Mouse (Mus musculus): ENCODE measurements around the gene Nrg3. TPM values are rescaled to one million over a fixed set of nuclear protein-coding genes. Genes with fewer than 3 reads are reported as not detected.
"Not testable (repeated sequence)": the region's sequence is repeated elsewhere in the genome, so short reads cannot be mapped to it uniquely, and the experiment has no call there.

The Nrg3 gene
- polyA plus RNA-seq, 1 experiment from 2014 or later, result not detected

DNA sequence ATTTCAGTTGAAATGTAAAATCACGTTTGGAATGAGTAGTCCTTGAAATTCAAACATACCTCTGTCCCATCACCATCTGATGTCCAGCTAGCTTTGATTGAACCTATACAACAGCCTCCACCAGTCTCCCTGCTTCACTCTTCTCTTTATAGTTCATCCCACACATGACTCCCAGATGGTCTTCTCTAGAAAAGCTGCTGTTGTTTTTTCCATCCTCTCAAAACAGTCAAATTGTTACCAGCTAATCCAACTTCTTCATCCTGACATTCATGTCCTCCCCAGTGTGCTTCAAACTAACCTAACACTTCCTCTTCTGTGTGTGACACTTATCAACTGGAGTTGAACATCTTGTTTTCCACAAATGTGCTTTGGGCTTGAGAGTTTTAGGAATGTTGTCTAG, 317.4 kb downstream of the Nrg3 start:
- ATAC-seq (ENCODE audit: insufficient number of reproducible peaks, low FRiP score, low TSS enrichment, low read depth) (no peak), DNase-seq (ENCODE audit: low spot score) (no peak)
- Histone ChIP-seq H3K4me3 (ENCODE audit: low read depth, low read length) (no peak overlapping the region), H3K4me2 (ENCODE audit: low read depth, severe bottlenecking) (no peak overlapping the region), H3K9ac (ENCODE audit: low read length) (no peak overlapping the region), H3K9me3 (ENCODE audit: control insufficient read depth, low read length) (no peaks in the 10 kb centered on the region), H3K27me3 (ENCODE audit: control insufficient read depth, insufficient read depth, low read length) (no peaks in the 10 kb centered on the region), H3K4me1 (ENCODE audit: control insufficient read depth, insufficient read depth, low read length) (no peaks in the 10 kb centered on the region), H3K27ac (replicated peaks; ENCODE audit: low read depth, low read length) (no peak overlapping the region), H3K36me3 (ENCODE audit: control insufficient read depth, insufficient read depth, low read length) (no peaks in the 10 kb centered on the region)
- WGBS, result 29% methylated on average over 1 of the region's 1 CpGs

GRCm38 (mm10) chr14:39129766-39130165, 343.1 kb downstream of the Nrg3 start:
- WGBS, result 87% methylated on average over 2 of the region's 2 CpGs
- H3K4me2 ChIP-seq (ENCODE audit: low read depth, severe bottlenecking), result no peak overlapping the region
- no peak overlapping the region for H3K9ac ChIP-seq (ENCODE audit: low read length)
- H3K36me3 ChIP-seq (ENCODE audit: control insufficient read depth, insufficient read depth, low read length), result no peaks in the 10 kb centered on the region
- no peak overlapping the region for H3K27ac ChIP-seq (replicated peaks; ENCODE audit: low read depth, low read length)
- H3K4me1 ChIP-seq (ENCODE audit: control insufficient read depth, insufficient read depth, low read length), result no peaks in the 10 kb centered on the region
- ATAC-seq (ENCODE audit: insufficient number of reproducible peaks, low FRiP score, low TSS enrichment, low read depth) (no peak), DNase-seq (ENCODE audit: low spot score) (no peak)
- no peak overlapping the region for H3K4me3 ChIP-seq (ENCODE audit: low read depth, low read length)
- no peaks in the 10 kb centered on the region for H3K9me3 ChIP-seq (ENCODE audit: control insufficient read depth, low read length)
- no peaks in the 10 kb centered on the region for H3K27me3 ChIP-seq (ENCODE audit: control insufficient read depth, insufficient read depth, low read length)

DNA sequence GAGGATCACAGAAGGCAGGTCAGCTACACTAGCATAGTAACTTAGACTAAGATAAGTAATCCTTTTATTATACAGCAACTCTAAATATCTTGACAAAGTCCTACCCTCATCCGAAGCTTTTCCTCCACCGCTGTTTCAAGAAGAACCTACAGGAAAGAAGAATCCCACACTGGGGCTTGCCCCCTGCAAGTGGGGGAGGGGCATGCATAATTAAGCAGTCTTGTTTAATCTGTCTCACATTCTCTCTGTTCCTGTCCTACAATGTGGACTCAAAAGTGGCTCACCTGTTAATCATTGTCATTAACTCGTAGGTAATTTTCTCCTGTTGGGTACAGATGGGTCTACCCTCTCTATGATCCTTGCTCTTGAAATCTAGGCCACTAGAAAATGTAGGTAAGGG, 354.9 kb downstream of the Nrg3 start:
- no peak overlapping the region for H3K4me3 ChIP-seq (ENCODE audit: low read depth, low read length)

DNA sequence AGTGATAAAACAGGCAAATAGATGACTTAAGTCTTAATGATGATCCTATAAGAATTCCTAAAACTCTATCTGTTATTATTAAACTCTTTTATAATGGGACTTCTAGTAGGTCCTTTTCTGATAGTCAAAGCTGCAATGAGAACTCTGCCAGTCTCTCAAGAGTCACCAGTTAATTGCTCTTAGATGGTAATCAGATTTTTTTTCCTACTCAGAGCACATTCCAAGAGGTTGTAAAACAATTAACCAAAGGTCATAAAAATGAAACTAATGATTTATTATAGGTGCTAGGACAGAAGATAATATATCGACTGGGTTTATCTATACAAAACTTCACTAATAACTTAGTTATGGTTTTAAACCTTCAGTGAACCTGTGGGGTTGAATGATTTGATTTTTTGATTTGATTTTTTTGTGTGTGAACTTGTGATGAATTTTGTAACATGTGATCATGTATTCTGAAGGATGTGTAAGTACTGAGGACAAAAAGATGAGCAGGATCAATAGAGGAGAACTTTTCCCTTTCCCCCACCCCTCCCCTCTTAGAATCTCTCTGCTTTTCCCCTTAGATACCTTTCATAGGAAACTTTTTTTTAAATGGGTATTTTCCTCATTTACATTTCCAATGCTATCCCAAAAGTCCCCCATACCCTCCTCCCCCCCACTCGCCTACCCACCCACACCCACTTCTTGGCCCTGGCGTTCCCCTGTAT, 356.2 kb downstream of the Nrg3 start:
- H3K27me3 ChIP-seq (ENCODE audit: control insufficient read depth, insufficient read depth, low read length); H3K4me2 ChIP-seq (ENCODE audit: low read depth, severe bottlenecking); H3K9ac ChIP-seq (ENCODE audit: low read length); H3K4me1 ChIP-seq (ENCODE audit: control insufficient read depth, insufficient read depth, low read length); H3K4me3 ChIP-seq (ENCODE audit: low read depth, low read length); DNase-seq (ENCODE audit: low spot score); ATAC-seq (ENCODE audit: insufficient number of reproducible peaks, low FRiP score, low TSS enrichment, low read depth); H3K9me3 ChIP-seq (ENCODE audit: control insufficient read depth, low read length); H3K27ac ChIP-seq (replicated peaks; ENCODE audit: low read depth, low read length); H3K36me3 ChIP-seq (ENCODE audit: control insufficient read depth, insufficient read depth, low read length): not testable (repeated sequence)
- WGBS, result 63% methylated on average over 3 of the region's 3 CpGs

More for the DNA sequence above, 354.9 kb downstream of the Nrg3 start:
- Histone ChIP-seq H3K4me1 (ENCODE audit: control insufficient read depth, insufficient read depth, low read length) (no peaks in the 10 kb centered on the region), H3K27ac (replicated peaks; ENCODE audit: low read depth, low read length) (no peak overlapping the region), H3K9ac (ENCODE audit: low read length) (no peak overlapping the region), H3K36me3 (ENCODE audit: control insufficient read depth, insufficient read depth, low read length) (no peaks in the 10 kb centered on the region), H3K4me2 (ENCODE audit: low read depth, severe bottlenecking) (no peak overlapping the region), H3K27me3 (ENCODE audit: control insufficient read depth, insufficient read depth, low read length) (no peaks in the 10 kb centered on the region), H3K9me3 (ENCODE audit: control insufficient read depth, low read length) (no peaks in the 10 kb centered on the region)
- ATAC-seq (ENCODE audit: insufficient number of reproducible peaks, low FRiP score, low TSS enrichment, low read depth) (no peak), DNase-seq (ENCODE audit: low spot score) (no peak)
- 45% methylated on average over 3 of the region's 3 CpGs for WGBS

GRCm38 (mm10) chr14:39109566-39109965, 363.3 kb downstream of the Nrg3 start:
- Histone ChIP-seq H3K4me3 (ENCODE audit: low read depth, low read length) (no peak overlapping the region), H3K4me2 (ENCODE audit: low read depth, severe bottlenecking) (no peak overlapping the region), H3K9ac (ENCODE audit: low read length) (no peak overlapping the region), H3K36me3 (ENCODE audit: control insufficient read depth, insufficient read depth, low read length) (no peaks in the 10 kb centered on the region), H3K27ac (replicated peaks; ENCODE audit: low read depth, low read length) (no peak overlapping the region), H3K4me1 (ENCODE audit: control insufficient read depth, insufficient read depth, low read length) (no peaks in the 10 kb centered on the region), H3K27me3 (ENCODE audit: control insufficient read depth, insufficient read depth, low read length) (no peaks in the 10 kb centered on the region), H3K9me3 (ENCODE audit: control insufficient read depth, low read length) (no peaks in the 10 kb centered on the region)
- no peak for DNase-seq (ENCODE audit: low spot score)
- no peak for ATAC-seq (ENCODE audit: insufficient number of reproducible peaks, low FRiP score, low TSS enrichment, low read depth)
- WGBS, result 80% methylated on average over 3 of the region's 3 CpGs

DNA sequence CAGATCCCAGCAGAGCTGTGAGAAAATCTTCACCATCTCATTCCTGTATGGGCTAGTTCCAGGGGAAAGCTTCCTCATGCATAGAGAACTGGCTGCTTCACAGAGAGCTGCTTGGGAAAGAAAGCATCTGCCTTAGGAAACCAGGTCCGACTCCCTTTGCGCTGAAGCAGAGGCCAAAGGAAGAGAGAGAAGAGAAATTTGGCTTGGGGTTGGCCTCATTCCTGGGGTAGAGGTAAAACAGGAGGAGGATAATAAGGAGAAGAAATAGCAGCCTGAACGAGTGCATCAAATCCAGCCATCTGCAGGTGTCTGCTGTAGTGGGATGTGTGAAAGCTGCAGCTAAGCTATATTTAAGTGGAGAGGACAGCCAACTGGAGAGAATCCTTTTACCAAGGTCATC, 366.1 kb downstream of the Nrg3 start:
- 85% methylated on average over 3 of the region's 3 CpGs for WGBS
- no peaks in the 10 kb centered on the region for H3K4me1 ChIP-seq (ENCODE audit: control insufficient read depth, insufficient read depth, low read length)

GRCm38 (mm10) chr14:39095219-39095618, 377.7 kb downstream of the Nrg3 start:
- no peak for DNase-seq (ENCODE audit: low spot score)
- no peak for ATAC-seq (ENCODE audit: insufficient number of reproducible peaks, low FRiP score, low TSS enrichment, low read depth)
- H3K36me3 ChIP-seq (ENCODE audit: control insufficient read depth, insufficient read depth, low read length), result no peaks in the 10 kb centered on the region
- no peaks in the 10 kb centered on the region for H3K9me3 ChIP-seq (ENCODE audit: control insufficient read depth, low read length)
- H3K27ac ChIP-seq (replicated peaks; ENCODE audit: low read depth, low read length), result no peak overlapping the region
- H3K4me2 ChIP-seq (ENCODE audit: low read depth, severe bottlenecking), result no peak overlapping the region
- WGBS, result 83% methylated on average over 1 of the region's 1 CpGs
- H3K4me3 ChIP-seq (ENCODE audit: low read depth, low read length), result no peak overlapping the region
- H3K9ac ChIP-seq (ENCODE audit: low read length), result no peak overlapping the region
- no peaks in the 10 kb centered on the region for H3K27me3 ChIP-seq (ENCODE audit: control insufficient read depth, insufficient read depth, low read length)
- no peaks in the 10 kb centered on the region for H3K4me1 ChIP-seq (ENCODE audit: control insufficient read depth, insufficient read depth, low read length)

More for the DNA sequence above, 366.1 kb downstream of the Nrg3 start:
- Histone ChIP-seq H3K4me2 (ENCODE audit: low read depth, severe bottlenecking) (no peak overlapping the region), H3K36me3 (ENCODE audit: control insufficient read depth, insufficient read depth, low read length) (no peaks in the 10 kb centered on the region), H3K9me3 (ENCODE audit: control insufficient read depth, low read length) (no peaks in the 10 kb centered on the region), H3K4me3 (ENCODE audit: low read depth, low read length) (no peak overlapping the region), H3K27me3 (ENCODE audit: control insufficient read depth, insufficient read depth, low read length) (no peaks in the 10 kb centered on the region), H3K27ac (replicated peaks; ENCODE audit: low read depth, low read length) (no peak overlapping the region), H3K9ac (ENCODE audit: low read length) (no peak overlapping the region)
- DNase-seq (ENCODE audit: low spot score) (no peak), ATAC-seq (ENCODE audit: insufficient number of reproducible peaks, low FRiP score, low TSS enrichment, low read depth) (no peak)

DNA sequence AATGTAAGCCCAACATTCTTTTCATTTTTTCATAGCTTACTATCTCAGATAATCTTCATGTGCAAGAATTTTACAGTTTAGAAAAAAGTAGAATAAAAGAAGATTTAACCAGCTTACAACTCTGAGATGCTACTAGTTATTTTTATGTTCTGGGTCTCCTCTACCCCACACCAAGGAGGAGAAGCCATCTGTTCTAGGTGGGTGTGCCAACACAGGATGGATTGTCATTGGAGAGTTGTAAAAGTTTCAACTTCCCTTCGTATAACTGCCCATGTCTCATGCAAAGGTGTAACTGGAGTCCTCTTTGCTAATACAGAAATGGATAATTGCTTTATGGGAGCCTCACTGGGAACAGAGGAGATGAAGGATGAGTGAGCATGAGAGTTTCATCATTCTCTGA, 393.4 kb downstream of the Nrg3 start:
- no peak overlapping the region for H3K27ac ChIP-seq (replicated peaks; ENCODE audit: low read depth, low read length)
- H3K9ac ChIP-seq (ENCODE audit: low read length), result no peak overlapping the region
- no peaks in the 10 kb centered on the region for H3K9me3 ChIP-seq (ENCODE audit: control insufficient read depth, low read length)
- H3K27me3 ChIP-seq (ENCODE audit: control insufficient read depth, insufficient read depth, low read length), result no peaks in the 10 kb centered on the region
- no peaks in the 10 kb centered on the region for H3K36me3 ChIP-seq (ENCODE audit: control insufficient read depth, insufficient read depth, low read length)
- no peak for DNase-seq (ENCODE audit: low spot score)
- 57% methylated on average over 1 of the region's 1 CpGs for WGBS
- ATAC-seq (ENCODE audit: insufficient number of reproducible peaks, low FRiP score, low TSS enrichment, low read depth), result no peak
- H3K4me3 ChIP-seq (ENCODE audit: low read depth, low read length), result no peak overlapping the region
- H3K4me1 ChIP-seq (ENCODE audit: control insufficient read depth, insufficient read depth, low read length), result no peaks in the 10 kb centered on the region
- H3K4me2 ChIP-seq (ENCODE audit: low read depth, severe bottlenecking), result no peak overlapping the region

DNA sequence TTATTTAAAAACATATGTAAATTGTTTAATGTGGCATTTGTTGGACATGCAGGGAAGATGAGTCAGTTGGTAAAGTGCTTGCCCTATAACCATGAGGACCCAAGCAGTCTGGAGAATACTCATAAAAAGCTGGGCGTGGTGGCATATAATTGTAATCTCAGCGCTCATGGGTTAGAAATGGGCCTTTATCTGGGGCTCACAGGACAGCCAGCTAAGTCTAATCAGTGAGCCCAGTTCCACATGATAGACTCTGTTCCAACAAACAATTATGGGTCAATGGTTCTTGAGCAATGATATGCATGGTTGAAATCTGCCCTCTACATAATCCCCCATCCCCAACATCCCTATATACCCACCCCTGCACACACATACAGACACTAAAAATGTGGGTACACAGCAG, 421.3 kb downstream of the Nrg3 start:
- ATAC-seq (ENCODE audit: insufficient number of reproducible peaks, low FRiP score, low TSS enrichment, low read depth), result no peak
- Histone ChIP-seq H3K4me2 (ENCODE audit: low read depth, severe bottlenecking) (no peak overlapping the region), H3K9me3 (ENCODE audit: control insufficient read depth, low read length) (no peaks in the 10 kb centered on the region), H3K4me3 (ENCODE audit: low read depth, low read length) (no peak overlapping the region), H3K27ac (replicated peaks; ENCODE audit: low read depth, low read length) (no peak overlapping the region), H3K36me3 (ENCODE audit: control insufficient read depth, insufficient read depth, low read length) (no peaks in the 10 kb centered on the region), H3K4me1 (ENCODE audit: control insufficient read depth, insufficient read depth, low read length) (no peaks in the 10 kb centered on the region), H3K27me3 (ENCODE audit: control insufficient read depth, insufficient read depth, low read length) (no peaks in the 10 kb centered on the region), H3K9ac (ENCODE audit: low read length) (no peak overlapping the region)
- WGBS, result 91% methylated on average over 2 of the region's 2 CpGs
- no peak for DNase-seq (ENCODE audit: low spot score)
